Mouse (Mus musculus): ENCODE data around the gene 9430038I01Rik. TPM values are rescaled to one million over a fixed set of nuclear protein-coding genes. Genes with fewer than 3 reads are reported as not detected.
"Not testable (repeated sequence)": the region's sequence is repeated elsewhere in the genome, so short reads cannot be mapped to it uniquely, and the experiment has no call there.

9430038I01Rik gene
- 15.0 and 16.8 TPM in 2 replicates for polyA plus RNA-seq (2016; fragmentation: Nextera tagmentation; extraction: Ambion mirVana)

GRCm38 (mm10) chr7:137410337-137411197 is at the start of gene 9430038I01Rik:
9430038I01Rik (minus strand) TSS chr7:137410762.
- Histone ChIP-seq H3K4me2 (replicated peaks) (peak within 1 kb of the TSS; percentile 63), H3K4me1 (peaks cover 6% of the 10 kb centered on the region), H3K27ac (peak within 1 kb of the TSS; percentile 90), H3K4me3 (peak within 1 kb of the TSS; percentile 80), H3K36me3 (no peaks in the 10 kb centered on the region), H3K27me3 (no peaks in the 10 kb centered on the region), H3K9ac (peak within 1 kb of the TSS; percentile 64), H3K9me3 (replicated peaks) (no peaks in the 10 kb centered on the region)
- ATAC-seq (ENCODE audit: low FRiP score), result peak; percentile 100
- WGBS, result under 1% methylated on average over 61 of the region's 63 CpGs

GRCm38 (mm10) chr7:137445321-137445720 is 34.8 kb upstream of the 9430038I01Rik start:
- no peak overlapping the region for H3K27ac ChIP-seq
- H3K36me3 ChIP-seq, result peaks cover 24% of the 10 kb centered on the region
- H3K4me1 ChIP-seq, result no peaks in the 10 kb centered on the region; the same call in 1 of the 2 replicates
- ATAC-seq (ENCODE audit: low FRiP score), result no peak
- no peaks in the 10 kb centered on the region for H3K9me3 ChIP-seq (replicated peaks)
- no peak overlapping the region for H3K4me2 ChIP-seq (replicated peaks)
- 97% methylated on average over 12 of the region's 12 CpGs for WGBS
- H3K4me3 ChIP-seq, result no peak overlapping the region
- H3K9ac ChIP-seq, result no peak overlapping the region
- no peaks in the 10 kb centered on the region for H3K27me3 ChIP-seq

GRCm38 (mm10) chr7:137442951-137443350 is 32.4 kb upstream of the 9430038I01Rik start:
- Histone ChIP-seq H3K4me3 (no peak overlapping the region), H3K36me3 (peaks cover 16% of the 10 kb centered on the region), H3K4me1 (peaks cover 16% of the 10 kb centered on the region), H3K9me3 (replicated peaks) (no peaks in the 10 kb centered on the region), H3K9ac (no peak overlapping the region), H3K27me3 (no peaks in the 10 kb centered on the region), H3K4me2 (replicated peaks) (no peak overlapping the region), H3K27ac (no peak overlapping the region)
- 97% methylated on average over 4 of the region's 4 CpGs for WGBS
- no peak for ATAC-seq (ENCODE audit: low FRiP score)

GRCm38 (mm10) chr7:137438962-137439361 is 28.4 kb upstream of the 9430038I01Rik start:
- H3K9me3 ChIP-seq (replicated peaks); ATAC-seq (ENCODE audit: low FRiP score); H3K27me3 ChIP-seq; H3K9ac ChIP-seq; H3K36me3 ChIP-seq: not testable (repeated sequence)
- Histone ChIP-seq H3K27ac (0 out of 2 replicates have a peak overlapping the region, but pooled peaks have one; percentile 93), H3K4me1 (peaks cover 21% of the 10 kb centered on the region), H3K4me2 (replicated peaks) (peak overlapping the region; percentile 70), H3K4me3 (peak overlapping the region; percentile 95; the same call in 1 of the 2 replicates)
- WGBS, result 84% methylated on average over 7 of the region's 7 CpGs

GRCm38 (mm10) chr7:137438179-137438550 is 27.6 kb upstream of the 9430038I01Rik start:
- H3K27me3 ChIP-seq, result no peaks in the 10 kb centered on the region
- peaks cover 21% of the 10 kb centered on the region for H3K4me1 ChIP-seq
- ATAC-seq (ENCODE audit: low FRiP score), result peak; percentile 79
- H3K4me2 ChIP-seq (replicated peaks), result peak overlapping the region; percentile 70
- no peaks in the 10 kb centered on the region for H3K9me3 ChIP-seq (replicated peaks)
- peak overlapping the region; percentile 93 for H3K27ac ChIP-seq
- H3K4me3 ChIP-seq, result peak overlapping the region; percentile 95
- H3K9ac ChIP-seq, result peak overlapping the region; percentile 94
- H3K36me3 ChIP-seq, result no peaks in the 10 kb centered on the region
- 3% methylated on average over 7 of the region's 7 CpGs for WGBS

GRCm38 (mm10) chr7:137437440-137438178 is 27.0 kb upstream of the 9430038I01Rik start, which contains the start of gene Glrx3:
Glrx3 (plus strand) TSS chr7:137437614.
- Histone ChIP-seq H3K9ac (peak within 1 kb of the TSS; percentile 94), H3K4me3 (peak within 1 kb of the TSS; percentile 95), H3K4me2 (replicated peaks) (peak within 1 kb of the TSS; percentile 70), H3K4me1 (peaks cover 24% of the 10 kb centered on the region), H3K36me3 (no peaks in the 10 kb centered on the region), H3K9me3 (replicated peaks) (no peaks in the 10 kb centered on the region), H3K27ac (peak within 1 kb of the TSS; percentile 93), H3K27me3 (no peaks in the 10 kb centered on the region)
- peak; percentile 94 for ATAC-seq (ENCODE audit: low FRiP score)
- WGBS, result under 1% methylated on average over 69 of the region's 69 CpGs

GRCm38 (mm10) chr7:137436901-137437300 is 26.3 kb upstream of the 9430038I01Rik start:
- peak overlapping the region; percentile 95 for H3K4me3 ChIP-seq
- 0 out of 2 replicates have a peak, but pooled peaks have one; percentile 12 for ATAC-seq (ENCODE audit: low FRiP score)
- H3K36me3 ChIP-seq, result no peaks in the 10 kb centered on the region
- no peak overlapping the region for H3K9ac ChIP-seq
- H3K27me3 ChIP-seq, result no peaks in the 10 kb centered on the region
- WGBS, result 80% methylated on average over 6 of the region's 6 CpGs
- H3K9me3 ChIP-seq (replicated peaks), result no peaks in the 10 kb centered on the region
- peaks cover 31% of the 10 kb centered on the region for H3K4me1 ChIP-seq
- H3K27ac ChIP-seq, result no peak overlapping the region
- peak overlapping the region; percentile 70 for H3K4me2 ChIP-seq (replicated peaks)

- Histone ChIP-seq H3K4me1 (peaks cover 13% of the 10 kb centered on the region), H3K36me3 (no peaks in the 10 kb centered on the region), H3K4me3 (no peak overlapping the region), H3K9me3 (replicated peaks) (no peaks in the 10 kb centered on the region), H3K27me3 (no peaks in the 10 kb centered on the region), H3K9ac (no peak overlapping the region), H3K27ac (no peak overlapping the region), H3K4me2 (replicated peaks) (no peak overlapping the region)
- WGBS, result 53% methylated on average over 13 of the region's 13 CpGs
- ATAC-seq (ENCODE audit: low FRiP score), result no peak
Measured at GRCm38 (mm10) chr7:137431769-137432603, 21.4 kb upstream of the 9430038I01Rik start.

GRCm38 (mm10) chr7:137426693-137427092 is 16.1 kb upstream of the 9430038I01Rik start:
- Histone ChIP-seq H3K27me3 (no peaks in the 10 kb centered on the region), H3K27ac (no peak overlapping the region), H3K9ac (no peak overlapping the region), H3K36me3 (no peaks in the 10 kb centered on the region), H3K4me1 (no peaks in the 10 kb centered on the region; the same call in 1 of the 2 replicates), H3K9me3 (replicated peaks) (no peaks in the 10 kb centered on the region), H3K4me3 (no peak overlapping the region), H3K4me2 (replicated peaks) (no peak overlapping the region)
- ATAC-seq (ENCODE audit: low FRiP score), result no peak
- WGBS, result 67% methylated on average over 4 of the region's 4 CpGs

GRCm38 (mm10) chr7:137421236-137421635 is 10.7 kb upstream of the 9430038I01Rik start:
- Histone ChIP-seq H3K4me3 (no peak overlapping the region), H3K27me3 (no peaks in the 10 kb centered on the region), H3K36me3 (no peaks in the 10 kb centered on the region), H3K9ac (no peak overlapping the region), H3K27ac (no peak overlapping the region), H3K4me2 (replicated peaks) (no peak overlapping the region), H3K9me3 (replicated peaks) (no peaks in the 10 kb centered on the region), H3K4me1 (no peaks in the 10 kb centered on the region)
- no peak for ATAC-seq (ENCODE audit: low FRiP score)
- WGBS, result 94% methylated on average over 4 of the region's 4 CpGs

- Histone ChIP-seq H3K4me3 (no peak overlapping the region), H3K4me2 (replicated peaks) (no peak overlapping the region), H3K9me3 (replicated peaks) (no peaks in the 10 kb centered on the region), H3K27ac (no peak overlapping the region), H3K36me3 (no peaks in the 10 kb centered on the region), H3K27me3 (no peaks in the 10 kb centered on the region), H3K9ac (no peak overlapping the region), H3K4me1 (no peaks in the 10 kb centered on the region)
- WGBS, result 93% methylated on average over 2 of the region's 2 CpGs
- ATAC-seq (ENCODE audit: low FRiP score), result no peak
Measured at GRCm38 (mm10) chr7:137420550-137420949, 10.0 kb upstream of the 9430038I01Rik start.

All from hindbrain, embryonic 12.5 days (tissue).